Mouse (Mus musculus) liver, postnatal 0 days (tissue): ENCODE results near the gene Gpc6. TPM values are rescaled to one million over a fixed set of nuclear protein-coding genes. Genes with fewer than 3 reads are reported as not detected.

Experiments used
- ATAC-seq: fragments of 200-750 bp; cut with Nextera tagmentation; 2 replicates; pipeline ENCODE4 v1.8.0; 2017; ENCODE audit warnings: mild to moderate bottlenecking, moderate library complexity
- DNase-seq: peaks from one replicate; pipeline ENCODE4 v3.0.0-alpha.2; 2016
- H3K27ac ChIP-seq: fragments of 300-500 bp; sonication (generic); 2 replicates; pipeline ENCODE4 v1.5.1; 2014; ENCODE audit warnings: antibody characterized with exemption, moderate library complexity, mild to moderate bottlenecking, low read depth
- H3K27me3 ChIP-seq: fragments of 300-500 bp; sonication (generic); 2 replicates; pipeline ENCODE4 v1.6.1; 2014; ENCODE audit warnings: low read length, control low read depth, mixed read lengths; ENCODE audit not compliant: insufficient read depth
- H3K36me3 ChIP-seq: fragments of 300-500 bp; sonication (generic); replicated peaks from 2 replicates; pipeline ENCODE4 v1.6.1; 2014; ENCODE audit warnings: mild to moderate bottlenecking, control low read depth, low read length, moderate library complexity, mixed read lengths; ENCODE audit not compliant: insufficient read depth
- H3K4me1 ChIP-seq: fragments of 300-500 bp; sonication (generic); 2 replicates; pipeline ENCODE4 v1.6.1; 2014; ENCODE audit warnings: antibody characterized with exemption, mild to moderate bottlenecking, control low read depth; ENCODE audit not compliant: insufficient read depth
- H3K4me2 ChIP-seq: fragments of 300-500 bp; sonication (generic); 2 replicates; pipeline ENCODE4 v1.6.1; 2014; ENCODE audit warnings: low read depth, mild to moderate bottlenecking, low read length, moderate library complexity, mixed read lengths
- H3K4me3 ChIP-seq: fragments of 300-500 bp; sonication (generic); 2 replicates; pipeline ENCODE4 v1.5.1; 2014; ENCODE audit warnings: low read depth, low read length
- H3K9ac ChIP-seq: fragments of 300-500 bp; sonication (generic); replicated peaks from 2 replicates; pipeline ENCODE4 v1.6.1; 2014; ENCODE audit warnings: mild to moderate bottlenecking, moderate library complexity
- H3K9me3 ChIP-seq: fragments of 300-500 bp; sonication (generic); 2 replicates; pipeline ENCODE4 v1.6.1; 2016; ENCODE audit warnings: mild to moderate bottlenecking, control low read depth, low read length, mixed read lengths
- CTCF ChIP-seq: sonication (generic); IDR thresholded peaks from 2 replicates; pipeline ENCODE4 v1.5.1; 2016; ENCODE audit warnings: antibody characterized with exemption, low read depth
- EP300 ChIP-seq: IDR thresholded peaks from 2 replicates; pipeline ENCODE4 v1.6.1; 2016; ENCODE audit warnings: antibody characterized with exemption, low read depth, mild to moderate bottlenecking
- WGBS: fragments of 180-500 bp; shearing (Covaris S2); extraction: QIAGEN DNeasy Blood & Tissue Kit; methylation state at CpG from one replicate; pipeline ENCODE4 v1.1.7; 2014; ENCODE audit not compliant: insufficient replicate concordance; 5-methylcytosine and 5-hydroxymethylcytosine counted together
- polyA plus RNA-seq: library from polyadenylated mRNA; unstranded; fragments of >200 nt; fragmentation: Nextera tagmentation; extraction: Ambion mirVana; gene quantifications from 2 replicates; pipeline ENCODE4 v1.2.1, GENCODE M21; 2015

Gpc6 gene
- polyA plus RNA-seq, 1 experiment from 2014 or later = 4.8 TPM

DNA sequence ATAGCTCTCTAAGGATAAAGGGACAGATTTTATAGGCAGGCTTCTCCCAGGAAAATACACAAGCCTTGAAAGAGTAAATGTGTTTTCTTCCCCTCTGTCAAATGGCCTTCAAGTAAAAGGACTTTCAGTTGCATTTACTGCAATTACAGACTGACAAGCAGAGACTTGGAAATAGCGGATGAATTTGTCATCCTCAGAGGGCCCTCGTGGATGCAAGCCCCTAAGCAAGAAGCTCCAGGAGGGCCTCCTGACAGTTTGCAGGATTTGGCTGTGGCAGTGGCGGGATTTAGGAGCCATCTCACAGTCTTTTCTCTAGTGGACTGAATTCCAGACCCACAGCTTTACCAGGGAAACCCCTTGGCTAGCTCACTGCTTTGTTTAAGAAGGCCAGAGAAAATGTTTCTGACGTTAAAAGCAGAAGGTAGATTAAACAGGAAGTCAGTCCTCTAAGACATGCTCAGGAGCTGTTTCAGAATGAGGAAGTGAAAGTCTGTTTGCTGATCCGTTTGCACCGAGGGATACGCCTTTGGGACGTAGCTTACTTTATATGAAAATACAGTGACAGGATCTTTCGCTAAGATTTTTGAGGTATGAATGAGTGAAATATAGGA, 700.1 kb downstream of the Gpc6 start:
- H3K27me3 ChIP-seq = no peaks in the 10 kb centered on the region
- ATAC-seq = peak; percentile 57; the same call in 1 of the 2 replicates
- no peak for DNase-seq
- no peaks in the 10 kb centered on the region for H3K36me3 ChIP-seq
- no peaks in the 10 kb centered on the region for H3K9me3 ChIP-seq
- H3K4me1 ChIP-seq = no peaks in the 10 kb centered on the region
- no peak overlapping the region for H3K4me3 ChIP-seq
- no peak overlapping the region for H3K4me2 ChIP-seq
- peak overlapping the region; percentile 64 for H3K27ac ChIP-seq
- 0 out of 2 replicates have a peak, but pooled peaks have one; percentile 11 for TF ChIP-seq EP300
- no peak for TF ChIP-seq CTCF
- WGBS = 36% methylated on average over 9 of the region's 9 CpGs
- H3K9ac ChIP-seq = no peak overlapping the region

DNA sequence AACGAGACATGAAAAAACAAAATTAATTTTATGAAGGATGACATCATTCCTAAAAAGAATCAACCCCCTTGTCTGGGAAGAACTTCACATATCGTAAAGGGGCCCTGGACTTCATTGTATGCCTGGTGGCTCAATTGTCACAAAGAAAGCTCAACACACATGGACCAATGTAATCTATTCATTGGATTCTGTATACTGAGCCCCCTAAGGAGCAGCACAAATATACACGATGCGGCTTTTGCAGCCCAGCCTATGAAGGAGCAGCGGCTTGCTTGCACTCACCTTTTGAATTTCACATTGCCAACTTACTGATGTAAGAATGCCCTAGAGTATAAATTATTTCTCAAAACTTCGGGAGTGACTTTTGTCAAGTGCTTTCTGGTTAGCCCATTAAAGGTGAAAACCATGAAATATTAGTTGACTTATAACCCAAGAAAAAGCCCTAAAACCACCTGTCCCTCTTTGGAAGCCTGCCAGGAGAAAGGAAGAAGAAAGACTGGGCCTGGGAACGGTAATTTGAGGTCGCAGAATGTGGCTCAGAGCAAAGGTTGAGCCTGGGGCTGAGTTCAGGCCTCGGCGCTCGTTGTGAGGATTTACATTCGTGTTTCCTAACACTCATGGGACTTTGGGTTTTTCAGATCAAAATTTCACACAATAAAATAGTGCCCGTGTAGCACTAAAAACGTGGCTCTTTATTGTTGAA, 709.3 kb downstream of the Gpc6 start:
- Histone ChIP-seq H3K4me2 (no peak overlapping the region), H3K27ac (no peak overlapping the region), H3K36me3 (no peaks in the 10 kb centered on the region), H3K9me3 (no peaks in the 10 kb centered on the region), H3K9ac (no peak overlapping the region), H3K4me1 (no peaks in the 10 kb centered on the region), H3K4me3 (no peak overlapping the region), H3K27me3 (no peaks in the 10 kb centered on the region)
- ATAC-seq = no peak
- WGBS = 83% methylated on average over 14 of the region's 14 CpGs
- TF ChIP-seq EP300 (no peak), CTCF (no peak)
- no peak for DNase-seq

DNA sequence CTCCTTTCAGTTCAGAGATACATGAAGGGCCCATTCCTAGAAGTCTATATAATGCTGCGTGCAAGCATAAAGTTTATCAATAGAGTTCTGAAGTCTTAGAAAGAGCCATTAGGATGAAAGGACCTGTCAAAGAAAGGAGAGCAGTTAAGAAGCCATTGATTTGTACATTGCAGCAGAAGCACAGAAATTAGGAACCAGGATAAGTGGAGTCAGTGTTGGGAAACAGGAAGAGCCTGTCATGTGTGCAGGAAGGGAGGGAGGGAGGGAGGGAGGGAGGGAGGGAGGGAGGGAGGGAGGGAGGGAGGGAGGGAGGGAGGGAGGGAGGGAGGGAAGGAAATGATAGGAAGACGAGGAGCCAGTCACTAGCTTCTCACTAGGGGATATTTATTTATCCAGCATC, 716.7 kb downstream of the Gpc6 start:
- DNase-seq = no peak
- TF ChIP-seq EP300 (no peak), CTCF (no peak)
- WGBS = 72% methylated on average over 2 of the region's 2 CpGs
- Histone ChIP-seq H3K4me3 (no peak overlapping the region), H3K27ac (no peak overlapping the region), H3K9me3 (no peaks in the 10 kb centered on the region), H3K36me3 (no peaks in the 10 kb centered on the region), H3K4me1 (no peaks in the 10 kb centered on the region), H3K27me3 (no peaks in the 10 kb centered on the region), H3K9ac (no peak overlapping the region), H3K4me2 (no peak overlapping the region)
- no peak for ATAC-seq

DNA sequence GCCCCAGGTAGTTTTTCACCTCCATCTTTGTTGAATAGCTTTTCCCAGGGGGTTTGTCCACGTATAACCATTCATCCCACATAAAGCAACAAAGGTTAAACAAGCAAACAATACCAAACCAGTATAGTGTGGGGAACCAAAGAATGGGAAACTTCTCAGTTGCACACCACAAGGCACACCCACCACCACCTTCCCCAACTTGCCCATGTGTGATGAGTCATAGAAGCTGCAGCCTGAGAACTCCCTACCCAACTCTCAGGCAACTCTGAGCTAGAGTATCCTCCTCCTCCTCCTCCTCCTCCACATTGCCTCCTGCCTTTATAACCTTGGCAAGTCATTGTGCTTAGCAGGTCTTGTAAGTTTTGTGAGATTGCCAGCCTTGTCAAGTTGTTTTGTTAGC, 718.0 kb downstream of the Gpc6 start:
- ATAC-seq (no peak), DNase-seq (no peak)
- Histone ChIP-seq H3K27me3 (no peaks in the 10 kb centered on the region), H3K9me3 (no peaks in the 10 kb centered on the region), H3K4me3 (no peak overlapping the region), H3K4me2 (no peak overlapping the region), H3K27ac (no peak overlapping the region), H3K9ac (no peak overlapping the region), H3K36me3 (no peaks in the 10 kb centered on the region), H3K4me1 (peaks cover under 1% of the 10 kb centered on the region; the same call in 1 of the 2 replicates)
- 80% methylated on average over 1 of the region's 1 CpGs for WGBS
- no peak for TF ChIP-seq CTCF
- no peak for TF ChIP-seq EP300

DNA sequence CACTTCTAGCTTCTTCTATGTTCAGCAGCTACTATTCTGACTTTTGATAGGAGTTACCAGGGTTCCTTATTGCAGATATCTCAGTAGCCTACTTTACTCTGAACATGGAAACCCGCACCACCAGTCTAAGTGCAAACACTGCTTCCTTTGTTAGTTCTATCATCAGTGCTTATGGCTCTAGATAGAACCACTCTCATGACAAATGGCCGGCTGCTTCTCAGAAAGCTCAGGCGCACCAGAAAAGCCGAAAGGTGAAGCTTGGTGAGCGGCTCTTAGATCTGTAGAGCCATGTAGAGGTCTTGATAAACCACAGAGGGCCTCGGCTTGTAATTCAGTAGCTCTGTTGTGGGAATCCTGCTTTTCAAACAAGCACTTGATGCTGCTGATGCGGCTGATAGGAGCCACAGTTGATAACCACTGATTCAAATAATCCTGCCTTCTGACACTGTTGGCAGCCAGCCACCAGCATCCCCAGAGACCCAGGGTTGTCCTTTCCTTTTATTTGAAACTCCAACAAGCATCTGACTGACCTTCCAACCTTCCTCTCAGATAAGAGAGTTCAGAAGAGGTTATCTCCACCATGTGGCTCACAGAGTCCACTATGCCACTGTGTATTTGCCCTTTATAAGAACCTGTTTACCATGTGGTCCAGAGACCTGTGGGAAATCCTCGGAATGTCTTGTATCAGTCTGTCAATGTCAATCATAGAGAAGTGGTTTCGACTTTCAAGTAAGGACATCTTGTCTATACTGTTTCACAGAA, 723.3 kb downstream of the Gpc6 start:
- DNase-seq = peak; percentile 48
- H3K9ac ChIP-seq = no peak overlapping the region
- H3K4me3 ChIP-seq = no peak overlapping the region
- H3K27ac ChIP-seq = no peak overlapping the region
- no peaks in the 10 kb centered on the region for H3K9me3 ChIP-seq
- H3K36me3 ChIP-seq = no peaks in the 10 kb centered on the region
- H3K4me2 ChIP-seq = no peak overlapping the region
- peak; percentile 84 for ATAC-seq
- H3K4me1 ChIP-seq = peaks cover 3% of the 10 kb centered on the region; the same call in 1 of the 2 replicates
- TF ChIP-seq EP300 = no peak
- no peak for TF ChIP-seq CTCF
- 56% methylated on average over 9 of the region's 9 CpGs for WGBS
- H3K27me3 ChIP-seq = no peaks in the 10 kb centered on the region

DNA sequence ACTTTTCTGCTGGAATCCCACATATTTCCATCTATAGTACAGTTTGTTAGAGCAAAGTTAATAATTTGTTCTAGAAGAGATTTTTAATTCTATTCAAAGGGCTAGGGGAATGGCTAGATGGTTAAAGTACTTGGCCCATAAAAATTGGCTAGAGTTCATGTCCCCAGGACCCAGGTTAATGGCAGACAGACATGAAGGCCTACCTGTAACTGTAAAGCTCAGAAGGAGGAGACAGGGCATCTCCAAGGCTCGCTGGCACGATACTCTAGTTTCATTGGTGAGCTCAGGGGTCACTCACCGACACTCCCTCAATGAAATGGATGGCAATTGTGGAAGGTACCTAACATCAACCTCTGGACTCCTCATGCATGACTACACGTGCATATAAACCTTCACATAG, 725.0 kb downstream of the Gpc6 start:
- Histone ChIP-seq H3K9me3 (no peaks in the 10 kb centered on the region), H3K9ac (no peak overlapping the region), H3K4me3 (no peak overlapping the region), H3K27ac (no peak overlapping the region), H3K4me1 (peaks cover 3% of the 10 kb centered on the region; the same call in 1 of the 2 replicates), H3K27me3 (no peaks in the 10 kb centered on the region), H3K36me3 (no peaks in the 10 kb centered on the region), H3K4me2 (no peak overlapping the region)
- 83% methylated on average over 4 of the region's 4 CpGs for WGBS
- no peak for DNase-seq
- TF ChIP-seq CTCF (no peak), EP300 (no peak)
- ATAC-seq = no peak
